Mouse (Mus musculus) left cerebral cortex, adult 2 months (tissue): ENCODE data around the gene Rnf167. TPM values are rescaled to one million over a fixed set of nuclear protein-coding genes. Genes with fewer than 3 reads are reported as not detected.
A peak's percentile ranks its signal among the peaks of the same experiment; 100 is the strongest.

Experiments used
- DNase-seq, 2 experiments: peaks; one replicate each; pipeline ENCODE4 v3.0.0; 2021 to 2022; ENCODE audit warnings: low spot score in 2 of 2, mixed read lengths in 1 of 2; ENCODE audit errors: extremely low spot score in 1 of 2
- H3K27ac ChIP-seq: fragments of 200-600 bp; 2 replicates; pipeline ENCODE4 v1.8.1; 2022
- H3K4me3 ChIP-seq: fragments of 200-600 bp; 2 replicates; pipeline ENCODE4 v1.8.1; 2022
- CTCF ChIP-seq: fragments of 200-600 bp; IDR thresholded peaks from 2 replicates; pipeline ENCODE4 v1.8.1; 2022; ENCODE audit warnings: antibody characterized with exemption, mild to moderate bottlenecking, moderate library complexity
- intact Hi-C: fragments of 180-260 bp; cut with DNase I; formaldehyde crosslinking; loops from one replicate; pipeline ENCODE4 v1.15.1; 2025
- total RNA-seq, 2 experiments: library from RNA; stranded (reverse); gene quantifications; 2 replicates each; pipeline ENCODE4 v1.2.3; 2021

Rnf167 gene
- total RNA-seq, 2 experiments from 2014 or later = 81.7 to 86.9 TPM

DNA sequence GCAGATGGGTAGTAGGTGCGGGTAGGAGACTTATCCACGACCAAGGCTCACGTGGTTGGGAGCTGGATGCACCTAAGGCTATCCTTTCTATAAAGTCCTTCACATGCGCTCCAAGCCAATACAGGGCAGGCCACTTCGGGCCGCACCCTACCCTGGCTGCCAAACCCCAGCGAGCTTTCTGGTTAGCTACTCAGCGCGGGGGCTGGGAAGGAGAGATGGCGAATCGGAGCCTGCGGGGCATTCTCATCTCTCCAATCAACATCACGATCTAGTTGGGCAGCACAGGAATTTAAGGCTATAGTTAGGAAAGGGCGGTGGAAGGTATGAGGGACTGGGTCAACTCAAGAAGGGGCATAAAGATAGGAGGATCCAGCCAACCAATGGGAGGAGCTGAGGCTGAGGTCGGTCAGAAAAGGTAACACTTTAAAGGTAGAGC is 21.3 kb downstream of the Rnf167 start:
- peak overlapping the region; percentile 76 for H3K27ac ChIP-seq
- peak in 1 of 2 experiments; percentile 75 for DNase-seq
- no peak for TF ChIP-seq CTCF
- intact Hi-C loops = loop anchor here (2.0 kb wide), 1 partner anchor 22 kb away; the partner anchor contains the start of genes Rnf167 and Slc25a11
- H3K4me3 ChIP-seq = peak overlapping the region; percentile 55

DNA sequence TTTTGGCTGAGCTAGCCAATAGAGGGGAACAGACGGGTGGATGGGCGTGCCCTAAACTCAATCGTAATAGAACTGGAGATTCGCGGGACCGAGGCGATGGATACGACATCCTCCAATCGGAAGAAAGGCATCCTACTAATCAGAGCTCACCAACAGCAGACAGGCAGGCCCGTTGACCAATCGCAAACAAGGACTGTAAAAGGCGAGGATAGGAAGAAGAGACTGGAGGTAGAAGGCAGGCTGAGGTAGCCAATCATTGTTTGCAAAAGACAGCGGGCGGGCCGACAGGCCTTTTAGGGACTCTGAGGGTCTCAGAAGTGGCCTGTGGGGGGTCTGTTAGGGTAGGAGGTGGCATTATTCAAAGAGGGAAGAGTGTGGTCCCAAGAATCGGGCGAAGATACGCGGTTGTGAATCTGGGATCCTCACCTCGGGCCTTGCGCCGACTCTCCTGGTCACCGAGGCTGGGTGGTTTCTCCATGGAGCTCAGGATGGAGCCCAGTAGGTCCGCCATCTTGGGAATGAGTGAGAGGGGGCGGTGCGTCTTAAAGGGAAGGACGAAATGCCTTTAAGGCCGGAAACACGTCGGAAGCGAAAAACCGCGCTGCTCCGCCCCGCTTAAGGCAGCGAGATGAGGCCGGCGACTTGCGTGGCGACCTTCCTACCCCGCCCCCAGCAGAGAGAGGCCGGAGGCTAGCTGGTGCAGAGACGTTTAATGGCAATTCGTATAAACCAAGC is 21.9 kb downstream of the Rnf167 start, which contains the start of gene Spag7:
Gene Spag7 (minus strand): TSS at position 646 of the 735 bp plus-strand sequence.
- intact Hi-C loops = loop anchor here (1.0 to 2.0 kb wide), 2 partner anchors 16 to 22 kb away; partner anchors contain the start of genes Rnf167 and Slc25a11
- H3K27ac ChIP-seq = peak within 1 kb of the TSS; percentile 99

DNA sequence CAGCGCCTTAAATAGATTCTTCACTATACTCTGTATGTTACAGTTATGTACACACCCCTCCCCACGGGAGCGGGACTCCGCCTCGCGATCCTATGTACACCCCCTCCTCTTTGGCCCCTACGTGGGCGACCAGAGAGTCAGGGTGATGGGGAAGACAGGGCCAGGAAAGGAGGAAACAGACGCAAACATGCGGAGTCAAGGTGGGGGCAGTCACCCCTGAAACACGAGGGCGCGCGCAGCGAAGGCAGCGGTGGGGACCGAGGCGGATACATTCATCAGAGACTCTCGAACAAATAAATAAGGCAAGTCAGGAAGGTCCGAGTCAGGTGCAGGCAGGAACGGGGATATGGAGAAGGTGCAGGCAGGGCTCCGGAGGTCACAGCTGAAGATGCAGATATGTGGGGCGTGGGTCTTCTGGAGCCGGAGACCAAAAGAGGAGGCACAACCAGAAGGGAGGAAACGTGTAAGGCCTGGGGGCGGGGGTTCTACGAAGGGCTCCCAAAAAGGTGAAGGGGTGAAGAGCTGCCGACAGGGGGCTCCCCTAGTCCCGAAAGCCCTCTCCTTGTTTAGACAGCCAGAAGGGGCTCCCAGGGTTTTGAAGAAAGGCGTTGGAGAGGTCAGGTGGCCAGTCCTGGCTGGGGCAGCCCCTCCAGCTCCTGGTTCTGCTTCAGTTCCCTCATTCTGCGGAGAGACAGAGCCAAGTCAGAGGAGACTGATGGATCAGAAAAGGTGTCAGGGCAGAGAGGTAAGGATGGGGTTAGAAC is 22.7 kb downstream of the Rnf167 start:
- DNase-seq = peak; percentile 63 to 65
- H3K4me3 ChIP-seq = peak overlapping the region; percentile 55
- peak; percentile 61 for TF ChIP-seq CTCF
- H3K27ac ChIP-seq = peak overlapping the region; percentile 99
- intact Hi-C loops = loop anchor here (1.0 to 5.0 kb wide), 3 partner anchors 16 to 43 kb away; partner anchors contain the start of genes Rnf167 and Slc25a11

More for the DNA sequence above, 21.9 kb downstream of the Rnf167 start, which contains the start of gene Spag7:
- peak; percentile 93 to 97 for DNase-seq
- H3K4me3 ChIP-seq = peak within 1 kb of the TSS; percentile 55
- TF ChIP-seq CTCF = no peak

DNA sequence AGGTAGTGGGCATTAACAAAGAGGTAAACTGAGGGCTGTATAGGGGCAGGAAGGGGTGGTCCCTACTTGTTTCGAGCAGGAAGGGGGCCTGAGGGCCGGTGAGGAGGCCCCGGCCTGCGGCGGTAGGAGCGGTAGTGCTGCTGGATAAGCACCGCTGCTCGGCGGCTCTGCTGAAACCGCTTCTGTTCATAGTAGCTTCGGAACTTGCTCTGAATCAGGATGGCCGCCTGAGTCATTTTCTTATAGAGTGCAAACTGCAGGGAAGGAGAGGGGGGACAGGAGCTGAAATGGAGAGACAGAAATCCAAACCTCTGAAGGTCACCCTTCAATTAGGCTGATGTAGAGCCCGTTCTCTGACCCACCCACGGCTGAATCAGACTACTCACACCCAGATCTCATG is 23.4 kb downstream of the Rnf167 start:
- no peak for DNase-seq
- no peak for TF ChIP-seq CTCF
- Histone ChIP-seq H3K4me3 (peak overlapping the region; percentile 55), H3K27ac (peak overlapping the region; percentile 99)
- intact Hi-C loops = loop anchor here (5.0 kb wide), 1 partner anchor 42 kb away; no protein-coding TSS in a partner anchor

DNA sequence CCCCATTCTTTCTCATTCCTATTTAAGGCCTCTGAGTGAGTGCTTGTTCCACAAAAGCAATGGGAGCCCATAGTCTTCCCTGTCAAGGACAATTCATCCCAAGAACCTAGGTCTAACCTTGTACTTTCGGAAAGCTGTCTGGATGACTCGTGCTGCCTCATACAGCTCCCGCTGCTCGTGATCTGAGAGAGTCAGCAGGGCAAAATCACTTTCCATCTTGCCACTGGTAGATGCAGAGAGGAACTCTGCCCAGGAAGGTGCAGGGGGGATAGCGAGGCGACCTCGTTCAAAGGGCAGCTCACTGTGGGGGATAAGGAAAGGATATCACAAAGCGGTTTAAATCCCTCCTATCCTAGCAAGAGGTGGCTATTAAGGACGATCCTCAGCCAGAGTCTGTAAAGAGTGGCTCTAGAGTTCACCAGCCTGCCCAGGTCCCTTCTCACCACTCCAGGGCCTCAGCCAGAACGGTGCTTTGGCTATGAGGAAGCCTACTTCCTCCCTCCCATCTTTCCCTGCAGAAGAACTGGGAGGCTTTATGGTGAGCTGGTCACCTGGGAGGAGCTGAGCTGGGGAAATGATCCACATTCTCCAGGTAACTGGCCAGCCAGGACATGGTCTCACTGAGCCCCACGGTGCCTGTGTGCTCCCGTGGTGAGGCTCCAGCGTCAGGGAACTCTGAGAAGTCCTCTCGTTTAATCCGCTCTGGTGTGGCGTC is 24.5 kb downstream of the Rnf167 start:
- H3K27ac ChIP-seq = peak overlapping the region; percentile 8; the same call in 1 of the 2 replicates
- intact Hi-C loops = loop anchor here (5.0 kb wide), 1 partner anchor 41 kb away; no protein-coding TSS in a partner anchor
- no peak for TF ChIP-seq CTCF
- no peak overlapping the region for H3K4me3 ChIP-seq
- no peak for DNase-seq

DNA sequence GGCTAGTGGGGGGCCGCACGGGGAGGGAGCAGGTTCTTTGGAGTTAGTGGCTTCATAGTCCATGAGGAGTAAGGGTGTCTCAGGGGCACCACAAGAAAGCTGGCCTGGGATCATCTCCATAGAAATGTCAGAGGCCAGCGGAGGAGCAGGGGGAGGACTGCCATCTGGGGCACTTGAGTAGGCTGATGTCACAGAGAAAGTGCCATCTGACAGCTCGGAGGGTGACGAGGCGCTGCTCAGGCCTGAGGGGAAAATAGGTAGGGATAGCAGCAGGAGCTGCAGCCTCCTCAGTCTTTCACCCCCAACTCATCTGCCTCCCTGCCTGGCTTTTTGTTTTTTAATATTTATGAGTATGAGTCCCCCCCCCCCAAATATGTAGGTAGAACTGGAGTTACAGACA is 27.0 kb downstream of the Rnf167 start:
- Histone ChIP-seq H3K27ac (no peak overlapping the region), H3K4me3 (no peak overlapping the region)
- TF ChIP-seq CTCF = no peak
- no peak for DNase-seq
- intact Hi-C loops = loop anchor here (5.0 kb wide), 1 partner anchor 38 kb away; no protein-coding TSS in a partner anchor

DNA sequence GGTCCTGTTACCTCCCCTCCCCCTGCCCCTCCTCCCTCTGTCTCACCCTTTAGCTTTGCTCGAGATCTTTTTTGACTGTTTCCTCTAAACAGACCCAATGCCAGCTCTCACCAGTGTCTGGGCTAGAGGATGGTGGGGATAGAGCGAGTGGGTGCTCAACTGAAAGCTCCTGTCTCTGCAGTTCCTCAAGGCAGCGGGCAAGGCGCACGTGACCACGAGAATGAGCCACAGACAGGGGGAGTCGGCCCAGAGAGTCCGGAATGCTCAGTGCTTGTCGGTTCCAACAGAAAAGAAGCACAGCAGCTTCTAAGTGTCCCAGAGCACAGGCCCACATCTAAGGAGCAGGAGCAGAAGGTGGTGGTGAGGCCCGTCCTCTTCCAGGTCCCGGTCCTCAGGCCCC is 27.5 kb downstream of the Rnf167 start:
- intact Hi-C loops = loop anchor here (5.0 kb wide), 1 partner anchor 38 kb away; no protein-coding TSS in a partner anchor
- Histone ChIP-seq H3K4me3 (no peak overlapping the region), H3K27ac (no peak overlapping the region)
- TF ChIP-seq CTCF = no peak
- no peak for DNase-seq

DNA sequence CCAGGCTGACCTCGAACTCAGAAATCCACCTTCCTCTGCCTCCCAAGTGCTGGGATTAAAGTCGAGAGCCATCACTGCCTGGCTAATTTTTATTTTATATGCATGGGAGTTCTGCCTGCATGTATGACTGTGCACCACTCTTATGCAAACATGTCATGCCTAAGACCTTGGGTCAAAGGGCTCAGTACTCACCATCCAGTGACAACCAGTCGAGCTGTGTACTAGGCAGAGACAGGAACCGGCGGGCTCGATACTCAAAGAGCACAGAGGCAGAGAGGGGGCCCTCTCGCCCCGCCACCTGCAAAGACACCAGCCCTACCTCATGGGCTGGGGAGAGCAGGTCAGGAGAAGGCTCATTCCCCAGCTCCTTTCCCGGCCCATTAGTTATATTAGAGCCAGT is 31.1 kb downstream of the Rnf167 start:
- no peak for TF ChIP-seq CTCF
- Histone ChIP-seq H3K4me3 (no peak overlapping the region), H3K27ac (no peak overlapping the region)
- intact Hi-C loops = no loop called here
- DNase-seq = no peak

DNA sequence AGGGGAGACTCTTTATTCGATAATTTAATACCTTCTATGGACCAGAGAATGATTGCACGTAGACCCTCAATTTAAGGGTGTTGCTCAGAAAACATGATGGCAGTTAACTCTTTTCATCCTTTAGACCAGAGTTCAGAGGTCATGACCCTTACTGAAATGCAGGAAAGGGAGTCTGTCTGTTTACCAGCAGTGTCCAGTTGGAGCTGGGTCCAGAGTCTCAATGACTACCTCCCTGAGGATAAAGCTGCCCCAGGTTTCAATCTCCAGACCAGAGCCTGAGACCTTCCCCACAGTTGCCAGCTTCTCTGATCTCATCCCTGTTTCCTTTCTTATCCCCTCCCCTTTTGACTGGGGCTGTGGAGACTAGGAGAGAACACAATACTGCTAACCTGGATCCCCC is 31.5 kb downstream of the Rnf167 start:
- no peak overlapping the region for H3K4me3 ChIP-seq
- TF ChIP-seq CTCF = no peak
- no peak overlapping the region for H3K27ac ChIP-seq
- DNase-seq = no peak
- intact Hi-C loops = no loop called here

DNA sequence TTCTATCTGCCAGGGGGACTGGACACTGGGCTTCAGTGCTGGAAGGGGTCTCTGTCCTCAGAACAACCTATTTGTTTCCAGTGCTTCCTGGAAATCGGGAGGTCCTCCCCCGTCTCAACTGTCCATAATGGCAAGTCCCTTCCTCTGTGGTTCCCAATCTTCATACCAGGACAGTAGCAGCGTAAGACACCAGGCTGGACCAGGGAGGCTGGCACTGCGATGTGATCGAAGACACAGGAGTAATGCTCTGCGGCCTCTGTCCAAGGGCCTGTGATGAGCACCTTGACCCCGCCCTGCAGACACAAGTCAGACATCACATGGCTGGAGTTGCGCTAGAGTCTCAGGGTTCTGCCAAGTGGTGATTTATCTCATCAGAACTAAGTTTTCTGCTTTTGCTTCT is 32.3 kb downstream of the Rnf167 start:
- no peak for TF ChIP-seq CTCF
- H3K4me3 ChIP-seq = no peak overlapping the region
- intact Hi-C loops = no loop called here
- H3K27ac ChIP-seq = no peak overlapping the region; the same call in 1 of the 2 replicates
- DNase-seq = no peak

DNA sequence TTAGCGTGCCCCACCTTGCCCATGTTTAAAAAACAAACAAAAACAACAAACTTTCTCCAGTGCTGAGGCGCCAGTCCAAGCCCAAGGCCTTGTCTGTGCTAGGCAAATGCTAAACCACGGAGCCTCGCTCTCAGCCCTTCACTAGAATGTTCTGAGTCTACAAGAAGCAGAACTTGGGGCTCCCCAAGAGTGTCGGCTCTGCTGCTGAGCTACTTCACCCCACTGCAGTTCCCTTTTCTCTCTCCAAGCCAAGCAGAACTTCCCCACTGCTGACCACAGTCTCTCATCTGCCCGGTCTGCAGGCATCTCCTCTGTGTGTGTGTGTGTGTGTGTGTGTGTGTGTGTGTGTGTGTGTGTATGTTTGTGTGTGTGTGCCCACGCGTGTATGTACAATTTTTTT is 32.9 kb downstream of the Rnf167 start:
- H3K4me3 ChIP-seq = no peak overlapping the region
- TF ChIP-seq CTCF = no peak
- no peak overlapping the region for H3K27ac ChIP-seq
- DNase-seq = no peak
- intact Hi-C loops = no loop called here
